Mouse (Mus musculus) small intestine, adult 10 weeks (tissue): ENCODE data around the gene Arfgap2. TPM values are rescaled to one million over a fixed set of nuclear protein-coding genes. Genes with fewer than 3 reads are reported as not detected.

Experiments
- polyA plus RNA-seq: library from polyadenylated mRNA; stranded (reverse); fragments of 350-450 nt; fragmentation: Illumina TruSeq; extraction: RNeasy Lipid Tissue Mini Kit (QIAGEN cat#74804); gene quantifications from one replicate; pipeline ENCODE4 v1.2.3, GENCODE M21; 2014; ENCODE audit warnings: low replicate concordance

The Arfgap2 gene
- 5.3 TPM for polyA plus RNA-seq

DNA sequence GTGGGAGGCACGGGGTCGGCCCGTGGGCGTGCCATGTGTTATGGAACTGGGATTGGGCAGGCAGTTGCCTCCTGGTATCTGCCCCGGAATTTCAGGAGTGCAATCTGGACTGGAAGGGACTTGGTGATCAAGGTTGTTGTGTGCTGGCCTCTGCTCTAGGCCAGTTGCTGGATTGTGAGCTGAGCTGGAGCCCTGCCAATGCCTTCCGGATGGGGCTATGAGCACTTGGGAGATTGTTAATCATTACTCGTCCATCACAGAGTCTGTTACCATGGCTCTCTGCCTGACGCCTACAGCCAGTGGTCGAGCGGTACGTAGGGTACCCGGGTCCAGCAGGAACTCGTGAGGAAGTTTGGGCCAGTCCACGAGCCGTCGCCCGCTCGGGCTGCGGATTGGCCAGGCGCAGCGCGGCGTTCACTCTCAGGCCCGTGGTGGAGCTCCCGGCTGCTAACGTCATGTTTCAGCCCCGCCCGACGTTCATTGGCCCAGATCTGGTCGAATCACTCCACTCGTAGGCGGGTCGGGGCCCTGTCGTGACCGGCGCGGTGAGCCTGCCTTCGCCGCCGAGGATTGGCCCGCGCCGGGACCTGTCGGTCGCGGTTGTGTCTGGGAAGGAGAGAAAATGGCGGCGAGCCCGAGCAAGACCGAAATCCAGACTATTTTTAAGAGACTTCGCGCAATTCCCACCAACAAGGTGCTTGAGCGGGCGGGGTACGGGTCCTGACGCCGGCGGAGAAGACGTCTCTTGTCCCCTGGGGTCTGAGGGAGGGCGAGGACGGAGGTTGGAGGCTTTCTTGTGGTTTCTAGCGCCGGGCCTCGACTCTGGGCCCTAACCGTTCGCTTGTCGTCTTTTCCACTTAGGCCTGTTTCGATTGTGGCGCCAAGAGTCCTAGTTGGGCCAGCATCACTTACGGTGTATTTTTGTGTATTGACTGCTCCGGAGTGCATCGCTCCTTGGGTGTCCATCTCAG is at the start of gene Arfgap2:
Gene Arfgap2 (plus strand): TSS at position 264 of the 971 bp plus-strand sequence.

DNA sequence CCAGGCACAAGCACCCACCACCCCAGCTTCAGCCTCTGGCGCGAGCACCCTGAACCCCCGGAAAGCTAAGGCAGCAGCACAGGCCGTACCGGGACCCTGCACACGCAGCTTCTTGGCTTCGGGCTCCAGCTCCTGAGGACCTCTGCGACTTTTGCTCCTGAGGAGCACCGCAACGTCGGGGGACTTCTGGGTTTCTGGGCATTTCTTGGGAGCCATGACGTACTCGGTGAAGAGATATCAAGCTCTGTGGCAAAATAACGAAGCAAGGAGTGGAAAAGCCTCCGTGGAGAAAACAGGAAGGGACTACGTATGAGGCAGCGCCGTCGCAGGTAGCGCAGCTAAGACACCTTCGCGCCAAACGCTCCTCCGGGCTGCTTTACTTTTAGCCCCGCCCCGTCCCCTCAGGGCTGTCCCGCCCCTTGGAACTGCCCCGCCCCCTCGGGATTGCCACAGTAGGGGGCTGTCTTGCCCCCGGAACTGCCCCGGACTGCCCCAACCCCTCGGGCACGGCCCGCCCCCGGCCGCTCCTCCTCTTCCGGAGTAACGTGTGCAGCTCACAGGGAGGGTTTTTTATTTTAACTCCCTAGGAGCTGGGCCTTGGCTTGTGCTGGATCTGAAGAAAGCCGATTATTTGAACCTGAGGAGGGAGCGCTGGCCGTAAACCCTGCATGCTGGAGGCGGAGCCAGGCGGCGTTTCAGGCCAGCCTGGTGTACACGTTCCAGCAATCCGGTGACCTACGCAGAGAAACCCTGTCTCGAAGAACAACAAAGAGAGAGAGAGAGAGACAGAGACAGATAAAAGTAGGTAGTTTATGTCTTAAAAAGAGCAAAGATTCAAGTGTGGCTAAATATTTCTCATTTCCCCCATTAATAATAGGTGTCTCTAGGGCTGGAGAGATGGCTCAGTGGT is 27.9 kb upstream of the Arfgap2 start, which contains the start of gene Ddb2:
Gene Ddb2 (minus strand): TSS at position 382 of the 910 bp plus-strand sequence.

DNA sequence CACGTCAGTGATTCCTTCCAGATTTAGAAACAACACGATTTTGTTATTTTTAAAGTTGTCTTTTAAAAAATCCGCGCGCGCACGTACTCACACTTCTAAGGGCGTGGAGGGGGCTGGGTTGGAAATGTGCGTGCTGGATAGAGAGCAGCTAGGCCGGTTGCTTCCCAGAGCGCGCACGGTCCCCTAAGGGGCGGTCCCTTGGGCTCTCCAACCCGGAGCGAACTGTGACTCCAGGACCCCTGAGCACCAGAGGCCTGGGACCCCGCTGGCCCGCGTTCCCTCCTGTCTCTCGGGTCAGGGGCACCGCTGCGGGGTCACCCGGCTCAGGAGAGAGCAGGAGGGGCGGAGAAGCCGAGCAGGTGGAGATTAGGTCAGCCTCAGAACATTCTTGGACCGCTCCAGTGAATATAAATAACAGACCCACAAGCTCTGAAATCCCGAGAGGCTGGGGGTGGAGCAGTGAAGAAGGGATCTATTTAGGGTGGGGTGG is 9.1 kb upstream of the Arfgap2 start, which contains the start of gene Pacsin3:
Gene Pacsin3 (plus strand): TSS at position 294 of the 490 bp plus-strand sequence.

Other genes with a start within 250 kb of the Arfgap2 start
- not detected for gene Rapsn, start 229.4 kb upstream of the Arfgap2 start, polyA plus RNA-seq
- gene Psmc3, start 211.0 kb upstream of the Arfgap2 start, polyA plus RNA-seq, result 74.5 TPM
- gene Slc39a13, start 194.6 kb upstream of the Arfgap2 start, polyA plus RNA-seq, result 0.89 TPM
- gene Spi1, start 182.6 kb upstream of the Arfgap2 start, polyA plus RNA-seq, result 2.4 TPM
- not detected for gene Mybpc3, start 146.8 kb upstream of the Arfgap2 start, polyA plus RNA-seq
- 3.3 TPM for gene Madd, start 81.1 kb upstream of the Arfgap2 start, polyA plus RNA-seq
- gene Nr1h3, start 62.1 kb upstream of the Arfgap2 start, polyA plus RNA-seq, result 0.48 TPM
- gene Acp2, start 62.1 kb upstream of the Arfgap2 start, polyA plus RNA-seq, result 35.3 TPM
- gene Ddb2, start 28.0 kb upstream of the Arfgap2 start, polyA plus RNA-seq, result 21.9 TPM
- not detected for gene Pacsin3, start 9.0 kb upstream of the Arfgap2 start, polyA plus RNA-seq
- 1.9 TPM for gene 1110051M20Rik, start 179.7 kb downstream of the Arfgap2 start, polyA plus RNA-seq
- 5.1 TPM for gene Lrp4, start 192.5 kb downstream of the Arfgap2 start, polyA plus RNA-seq